Mouse (Mus musculus) G1E-ER4 (cell line): Measurements from ENCODE around the gene St8sia1. TPM values are rescaled to one million over a fixed set of nuclear protein-coding genes. Genes with fewer than 3 reads are reported as not detected.

Experiments used
- GATA1 ChIP-seq: IDR thresholded peaks from one replicate; pipeline ENCODE4 v1.8.0; 2012; ENCODE audit warnings: low read length, inconsistent platforms
- polyA plus RNA-seq: library from polyadenylated mRNA; stranded (reverse); fragments of >175 nt; gene quantifications from 2 replicates; pipeline ENCODE4 v1.2.3, GENCODE M21; 2012

The St8sia1 gene
- polyA plus RNA-seq, 1 experiment = not detected

GRCm38 (mm10) chr6:142867471-142868055 lies 96.7 kb downstream of the St8sia1 start:
- TF ChIP-seq GATA1 = no peak

GRCm38 (mm10) chr6:142867023-142867422 lies 97.2 kb downstream of the St8sia1 start:
- TF ChIP-seq GATA1 = no peak

GRCm38 (mm10) chr6:142865199-142865598 lies 99.1 kb downstream of the St8sia1 start:
- TF ChIP-seq GATA1 = no peak

- TF ChIP-seq GATA1 = no peak
Measured at GRCm38 (mm10) chr6:142863881-142864280, 100.4 kb downstream of the St8sia1 start.

GRCm38 (mm10) chr6:142862265-142862664 lies 102.0 kb downstream of the St8sia1 start:
- TF ChIP-seq GATA1 = no peak

- no peak for TF ChIP-seq GATA1
Measured at GRCm38 (mm10) chr6:142860396-142860795, 103.9 kb downstream of the St8sia1 start.

GRCm38 (mm10) chr6:142859946-142860345 lies 104.3 kb downstream of the St8sia1 start:
- TF ChIP-seq GATA1 = no peak

- TF ChIP-seq GATA1 = no peak
Measured at GRCm38 (mm10) chr6:142858937-142859336, 105.3 kb downstream of the St8sia1 start.

GRCm38 (mm10) chr6:142856258-142856874 lies 107.9 kb downstream of the St8sia1 start:
- TF ChIP-seq GATA1 = no peak

GRCm38 (mm10) chr6:142855761-142856160 lies 108.5 kb downstream of the St8sia1 start:
- no peak for TF ChIP-seq GATA1

- no peak for TF ChIP-seq GATA1
Measured at GRCm38 (mm10) chr6:142852419-142853377, 111.6 kb downstream of the St8sia1 start.

GRCm38 (mm10) chr6:142850436-142850835 lies 113.8 kb downstream of the St8sia1 start:
- no peak for TF ChIP-seq GATA1

- TF ChIP-seq GATA1 = no peak
Measured at GRCm38 (mm10) chr6:142849326-142849725, 114.9 kb downstream of the St8sia1 start.

- TF ChIP-seq GATA1 = no peak
Measured at GRCm38 (mm10) chr6:142847914-142848674, 116.2 kb downstream of the St8sia1 start.

GRCm38 (mm10) chr6:142846855-142847254 lies 117.4 kb downstream of the St8sia1 start:
- no peak for TF ChIP-seq GATA1

- no peak for TF ChIP-seq GATA1
Measured at GRCm38 (mm10) chr6:142845066-142845465, 119.2 kb downstream of the St8sia1 start.

GRCm38 (mm10) chr6:142844061-142844460 lies 120.2 kb downstream of the St8sia1 start:
- no peak for TF ChIP-seq GATA1
